Mouse (Mus musculus) lung, postnatal 0 days (tissue): ENCODE data around the gene Ric8b.

Source experiments
- CTCF ChIP-seq: IDR thresholded peaks from 2 replicates; pipeline ENCODE4 v1.5.1; 2016; ENCODE audit warnings: antibody characterized with exemption, mild to moderate bottlenecking
- EP300 ChIP-seq: IDR thresholded peaks from 2 replicates; pipeline ENCODE4 v1.6.1; 2016; ENCODE audit warnings: antibody characterized with exemption, mild to moderate bottlenecking, control low read depth

- TF ChIP-seq CTCF: no peak
- TF ChIP-seq EP300: no peak
Measured at GRCm38 (mm10) chr10:84982675-84983074, 65.3 kb downstream of the Ric8b start.
